Mouse (Mus musculus) stomach, postnatal 0 days (tissue): ENCODE measurements around the gene Ankrd33b.

Source experiments
- CTCF ChIP-seq: IDR thresholded peaks from 2 replicates; pipeline ENCODE4 v1.5.1; 2016; ENCODE audit warnings: antibody characterized with exemption, low read depth, mild to moderate bottlenecking, moderate library complexity
- EP300 ChIP-seq: optimal IDR thresholded peaks from 2 replicates; pipeline ENCODE3; 2016; ENCODE audit warnings: antibody characterized with exemption

- TF ChIP-seq CTCF: no peak
- no peak for TF ChIP-seq EP300
These were observed 39.4 kb upstream of the Ankrd33b start for GRCm38 (mm10) chr15:31406881-31407280.
